Mouse (Mus musculus): Measurements from ENCODE around the gene Vamp2.

- TF ChIP-seq POLR2A (IDR thresholded peaks at IDR 0.05; ENCODE audit: extremely low read depth, insufficient read depth, low read length) (no peak), CTCF (IDR thresholded peaks at IDR 0.05; ENCODE audit: low read depth, low read length) (no peak)
These were observed 6.7 kb upstream of the Vamp2 start for GRCm38 (mm10) chr11:69081613-69082012.

Data from liver, adult 2 months (tissue).